Mouse (Mus musculus): Measurements from ENCODE around the gene Tmco3.

The Tmco3 gene

DNA sequence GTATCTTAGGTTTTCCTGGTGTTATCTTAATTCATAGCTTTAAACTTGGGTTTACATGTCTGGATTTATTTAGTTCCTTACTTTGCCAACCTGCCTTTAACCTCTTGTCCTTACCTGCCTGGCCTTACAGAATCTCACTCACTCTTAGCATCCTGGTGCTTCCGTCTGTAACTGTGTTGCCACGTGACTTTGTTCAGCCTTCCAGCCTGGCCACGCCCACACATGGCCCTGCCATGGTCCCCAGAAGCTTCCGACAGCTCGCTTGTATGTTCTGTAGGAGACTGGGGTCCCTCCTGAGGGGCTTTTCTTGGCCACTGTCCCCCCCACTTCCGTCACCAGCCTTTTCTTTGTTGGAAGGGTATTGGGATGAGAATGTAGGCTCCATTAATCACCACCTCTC lies 68.2 kb downstream of the Tmco3 start:
- in situ Hi-C loops (cut with MboI, MseI): loop anchor here in 1 of 2 experiments (25.0 kb wide), 1 partner anchor 1631 kb away; no protein-coding TSS in a partner anchor

DNA sequence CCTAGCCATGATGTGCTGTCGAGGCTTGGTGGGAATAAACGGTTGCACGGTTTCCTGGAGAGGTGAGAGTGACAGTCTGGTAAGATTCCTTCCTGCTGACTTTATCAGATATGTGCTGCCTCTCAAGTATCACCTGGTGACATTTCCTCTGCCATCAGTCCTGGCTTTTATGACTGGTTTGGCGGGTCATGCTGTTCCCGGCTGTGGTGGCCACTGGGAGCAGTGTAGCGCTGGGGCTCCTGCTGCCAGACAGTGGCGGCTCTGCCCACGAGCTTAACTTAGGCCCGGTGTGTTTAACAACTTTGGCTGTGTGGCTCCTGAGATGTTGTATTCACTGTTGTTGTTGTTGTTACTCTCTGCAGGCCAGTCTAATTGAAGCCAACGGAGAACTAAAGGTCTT lies 68.7 kb downstream of the Tmco3 start:
- in situ Hi-C loops (cut with MboI, MseI): loop anchor here in 1 of 2 experiments (25.0 kb wide), 1 partner anchor 1631 kb away; no protein-coding TSS in a partner anchor

- in situ Hi-C loops (cut with MboI, MseI): loop anchor here in 1 of 2 experiments (25.0 kb wide), 1 partner anchor 1627 kb away; no protein-coding TSS in a partner anchor
Observed at GRCm38 (mm10) chr8:13360213-13360612, 72.2 kb downstream of the Tmco3 start.

DNA sequence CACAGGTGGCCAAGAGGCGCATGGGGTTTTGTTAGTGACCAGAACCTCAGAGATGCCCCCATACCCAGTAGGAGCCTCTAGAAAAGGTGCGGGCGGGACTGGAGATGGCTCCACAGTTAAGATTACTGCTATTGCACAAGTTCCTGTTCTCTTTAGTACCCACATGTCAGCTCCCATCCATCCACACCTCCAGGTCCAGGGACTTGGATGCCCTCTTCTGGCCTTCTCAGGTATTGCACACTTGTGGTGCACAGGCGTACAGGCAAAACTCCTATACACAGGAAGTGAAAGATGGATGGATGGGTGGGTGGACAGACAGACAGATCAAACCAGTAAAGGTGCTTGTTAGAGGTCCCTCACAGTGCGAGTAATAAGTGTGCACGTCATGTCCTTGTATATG lies 73.9 kb downstream of the Tmco3 start:
- in situ Hi-C loops (cut with MboI, MseI): loop anchor here in 1 of 2 experiments (25.0 kb wide), 1 partner anchor 1625 kb away; no protein-coding TSS in a partner anchor

Measured in T-helper 17 cell (primary cell).